Mouse (Mus musculus) liver, embryonic 14.5 days (tissue): Measurements from ENCODE around the gene Gm8439. TPM values are rescaled to one million over a fixed set of nuclear protein-coding genes. Genes with fewer than 3 reads are reported as not detected.

Source experiments
- ATAC-seq: fragments of 200-750 bp; cut with Nextera tagmentation; 2 replicates; pipeline ENCODE4 v1.8.0; 2017; ENCODE audit warnings: moderate number of reproducible peaks, mild to moderate bottlenecking, moderate library complexity; ENCODE audit not compliant: insufficient read depth
- DNase-seq, 3 experiments: peaks; one replicate each; pipeline ENCODE4 v3.0.0-alpha.2; 2012 to 2013; ENCODE audit warnings: low read depth in 3 of 3, low spot score in 3 of 3
- H3K27ac ChIP-seq: fragments of 300-500 bp; sonication (generic); 2 replicates; pipeline ENCODE4 v1.5.1; 2014; ENCODE audit warnings: moderate library complexity, mild to moderate bottlenecking, control low read depth, inconsistent platforms
- H3K27me3 ChIP-seq: fragments of 300-500 bp; sonication (generic); 2 replicates; pipeline ENCODE4 v1.6.1; 2014; ENCODE audit warnings: mild to moderate bottlenecking, low read length, moderate library complexity; ENCODE audit not compliant: control insufficient read depth, insufficient read depth
- H3K36me3 ChIP-seq: fragments of 300-500 bp; sonication (generic); replicated peaks from 2 replicates; pipeline ENCODE4 v1.6.1; 2014; ENCODE audit warnings: low read depth; ENCODE audit not compliant: control insufficient read depth, insufficient read depth
- H3K4me1 ChIP-seq, 2 experiments: fragments of 200-500 bp in 1 of 2; fragments of 300-500 bp in 1 of 2; sonication (generic) in 1 of 2; replicated peaks; 2 replicates each; pipeline ENCODE4 v1.6.1; 2012 to 2014; ENCODE audit warnings: antibody characterized with exemption in 1 of 2, inconsistent platforms in 1 of 2, low read length in 1 of 2; ENCODE audit not compliant: control insufficient read depth in 2 of 2, insufficient read depth in 2 of 2
- H3K4me2 ChIP-seq: fragments of 300-500 bp; sonication (generic); 2 replicates; pipeline ENCODE4 v1.6.1; 2014; ENCODE audit warnings: low read depth, mild to moderate bottlenecking, control low read depth, moderate library complexity
- H3K4me3 ChIP-seq, 2 experiments: fragments of 200-500 bp in 1 of 2; fragments of 300-500 bp in 1 of 2; sonication (generic) in 1 of 2; 2 replicates each; pipeline ENCODE4 v1.5.1; 2012 to 2014; ENCODE audit warnings: low read depth in 2 of 2, low read length in 2 of 2, mild to moderate bottlenecking in 2 of 2, control low read depth in 1 of 2, inconsistent platforms in 1 of 2, moderate library complexity in 1 of 2; ENCODE audit not compliant: insufficient read depth in 1 of 2
- H3K9ac ChIP-seq: fragments of 300-500 bp; sonication (generic); replicated peaks from 2 replicates; pipeline ENCODE4 v1.6.1; 2014; ENCODE audit warnings: mild to moderate bottlenecking, control low read depth, moderate library complexity
- H3K9me3 ChIP-seq: fragments of 300-500 bp; sonication (generic); 2 replicates; pipeline ENCODE4 v1.6.1; 2016; ENCODE audit warnings: low read length, mixed read lengths; ENCODE audit not compliant: control insufficient read depth
- CTCF ChIP-seq: IDR thresholded peaks from 2 replicates; pipeline ENCODE4 v1.5.1; 2016; ENCODE audit warnings: antibody characterized with exemption, low read depth, control low read depth
- EP300 ChIP-seq: IDR thresholded peaks from 2 replicates; pipeline ENCODE4 v1.6.1; 2016; ENCODE audit warnings: antibody characterized with exemption, low read depth
- WGBS: fragments of 180-500 bp; shearing (Covaris S2); extraction: QIAGEN DNeasy Blood & Tissue Kit; methylation state at CpG from one replicate; pipeline ENCODE4 v1.1.7; 2014; ENCODE audit not compliant: insufficient replicate concordance; 5-methylcytosine and 5-hydroxymethylcytosine counted together
- polyA plus RNA-seq, 2 experiments: library from polyadenylated mRNA; depleted of rRNA in 1 of 2; stranded (reverse) in 1 of 2; unstranded in 1 of 2; fragments of >200 nt; fragmentation: Nextera tagmentation in 1 of 2; extraction: Ambion mirVana in 1 of 2; gene quantifications; 2 replicates each; pipeline versions ENCODE4 v1.2.1 to v1.2.3; 2012 to 2014

The Gm8439 gene
- polyA plus RNA-seq, 2 experiments: not detected

DNA sequence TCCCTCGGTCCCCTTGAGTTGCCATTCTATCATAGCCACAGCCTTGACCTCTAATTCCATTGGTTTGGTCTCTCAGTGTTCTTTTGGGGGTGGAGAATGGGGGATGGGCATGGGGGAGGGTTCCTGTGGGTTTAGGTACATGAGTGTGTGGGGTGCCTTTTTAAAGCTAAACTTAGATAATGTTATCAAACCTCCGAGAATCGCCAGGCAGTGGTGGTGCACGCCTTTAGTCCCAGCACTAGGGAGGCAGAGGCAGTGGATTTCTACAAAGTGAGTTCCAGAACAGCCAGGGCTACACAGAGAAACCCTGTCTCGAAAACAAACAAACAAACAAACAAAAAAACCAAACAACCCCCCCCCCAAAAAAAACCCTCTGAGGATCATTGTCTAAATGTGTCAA lies 7.7 kb upstream of the Gm8439 start:
- ATAC-seq: peak; percentile 69; the same call in 1 of the 2 replicates
- Histone ChIP-seq H3K27me3 (no peaks in the 10 kb centered on the region; the same call in 1 of the 2 replicates), H3K9ac (no peak overlapping the region), H3K9me3 (no peaks in the 10 kb centered on the region), H3K27ac (no peak overlapping the region), H3K4me2 (no peak overlapping the region), H3K4me3 (no peak overlapping the region), H3K36me3 (no peaks in the 10 kb centered on the region), H3K4me1 (peaks cover 4 to 9% of the 10 kb centered on the region in 2 experiments; a peak in 3 of 4 replicates)
- no peak for TF ChIP-seq CTCF
- no peak for TF ChIP-seq EP300
- no peak for DNase-seq
- 18% methylated on average over 5 of the region's 5 CpGs for WGBS

- WGBS: 66% methylated on average over 9 of the region's 9 CpGs
- ATAC-seq (no peak), DNase-seq (no peak)
- Histone ChIP-seq H3K4me3 (no peak overlapping the region), H3K9me3 (no peaks in the 10 kb centered on the region), H3K4me1 (peaks cover 4 to 9% of the 10 kb centered on the region in 2 experiments; a peak in 3 of 4 replicates), H3K36me3 (no peaks in the 10 kb centered on the region), H3K27me3 (no peaks in the 10 kb centered on the region; the same call in 1 of the 2 replicates), H3K9ac (no peak overlapping the region), H3K4me2 (no peak overlapping the region), H3K27ac (no peak overlapping the region)
- no peak for TF ChIP-seq EP300
These were observed 6.8 kb upstream of the Gm8439 start for GRCm38 (mm10) chr4:120581711-120582110.

- ATAC-seq: no peak
- Histone ChIP-seq H3K4me1 (peaks cover 3 to 10% of the 10 kb centered on the region in 2 experiments), H3K4me3 (no peak overlapping the region), H3K36me3 (no peaks in the 10 kb centered on the region), H3K9ac (no peak overlapping the region), H3K4me2 (no peak overlapping the region), H3K27ac (no peak overlapping the region), H3K9me3 (no peaks in the 10 kb centered on the region), H3K27me3 (no peaks in the 10 kb centered on the region; the same call in none of the 2 replicates)
- WGBS: 47% methylated on average over 1 of the region's 1 CpGs
- TF ChIP-seq EP300 (no peak), CTCF (no peak)
- no peak for DNase-seq
These were observed 1.6 kb upstream of the Gm8439 start for GRCm38 (mm10) chr4:120586986-120587385.

GRCm38 (mm10) chr4:120589070-120589469 lies 525 bp downstream of the Gm8439 start:
- Histone ChIP-seq H3K27ac (no peak overlapping the region), H3K27me3 (no peaks in the 10 kb centered on the region; the same call in none of the 2 replicates), H3K4me2 (no peak overlapping the region), H3K9me3 (no peaks in the 10 kb centered on the region), H3K4me3 (no peak overlapping the region), H3K36me3 (no peaks in the 10 kb centered on the region), H3K4me1 (peaks cover 3 to 10% of the 10 kb centered on the region in 2 experiments), H3K9ac (no peak overlapping the region)
- DNase-seq (no peak), ATAC-seq (no peak)
- TF ChIP-seq CTCF: no peak
- TF ChIP-seq EP300: no peak
- 32% methylated on average over 3 of the region's 3 CpGs for WGBS

- Histone ChIP-seq H3K36me3 (no peaks in the 10 kb centered on the region), H3K9me3 (no peaks in the 10 kb centered on the region), H3K4me1 (peaks cover 3 to 10% of the 10 kb centered on the region in 2 experiments), H3K27me3 (no peaks in the 10 kb centered on the region; the same call in 1 of the 2 replicates), H3K27ac (no peak overlapping the region), H3K4me3 (no peak overlapping the region), H3K9ac (no peak overlapping the region; the same call in 1 of the 2 replicates), H3K4me2 (no peak overlapping the region; the same call in 1 of the 2 replicates)
- TF ChIP-seq EP300 (no peak), CTCF (peak; percentile 97)
- 27% methylated on average over 5 of the region's 5 CpGs for WGBS
- DNase-seq (peak in 2 of 3 experiments; percentile 52 to 60), ATAC-seq (peak; percentile 81)
These were observed 1.4 kb downstream of the Gm8439 start for GRCm38 (mm10) chr4:120589815-120590422.
